Mouse (Mus musculus) embryo, embryonic 10 days (tissue): ENCODE data around the gene Rln1.

Source experiments
- DNase-seq: peaks from one replicate; pipeline ENCODE4 v3.0.0-alpha.2; 2015; ENCODE audit warnings: low spot score

Rln1 gene

GRCm38 (mm10) chr19:29296166-29296565 lies 38.3 kb downstream of the Rln1 start:
- DNase-seq = no peak

- no peak for DNase-seq
Observed at GRCm38 (mm10) chr19:29294756-29295155, 39.7 kb downstream of the Rln1 start.

- DNase-seq = no peak
Observed at GRCm38 (mm10) chr19:29292546-29292945, 41.9 kb downstream of the Rln1 start.

- DNase-seq = no peak
Observed at GRCm38 (mm10) chr19:29291532-29291931, 42.9 kb downstream of the Rln1 start.

GRCm38 (mm10) chr19:29287863-29288262 lies 46.6 kb downstream of the Rln1 start:
- peak; percentile 66 for DNase-seq

- DNase-seq = peak; percentile 12
Observed at GRCm38 (mm10) chr19:29285451-29285869, 49.0 kb downstream of the Rln1 start.
